Mouse (Mus musculus) right cerebral cortex, postnatal 4 days (tissue): ENCODE results near the gene Kif22.

ENCODE experiments used
- DNase-seq: peaks from one replicate; pipeline ENCODE4 v3.0.0-alpha.2; 2022

Gene Kif22

GRCm38 (mm10) chr7:127030172-127030571 is 12.1 kb downstream of the Kif22 start:
- DNase-seq, result no peak

- DNase-seq, result no peak
Observed at GRCm38 (mm10) chr7:127027885-127028284, 14.4 kb downstream of the Kif22 start.

GRCm38 (mm10) chr7:127026984-127027726 is 15.1 kb downstream of the Kif22 start, which contains the start of gene Maz:
Gene Maz (minus strand): TSS chr7:127027037.
- DNase-seq, result peak; percentile 99

- peak; percentile 92 for DNase-seq
Observed at GRCm38 (mm10) chr7:127026616-127026983, 15.7 kb downstream of the Kif22 start.

DNA sequence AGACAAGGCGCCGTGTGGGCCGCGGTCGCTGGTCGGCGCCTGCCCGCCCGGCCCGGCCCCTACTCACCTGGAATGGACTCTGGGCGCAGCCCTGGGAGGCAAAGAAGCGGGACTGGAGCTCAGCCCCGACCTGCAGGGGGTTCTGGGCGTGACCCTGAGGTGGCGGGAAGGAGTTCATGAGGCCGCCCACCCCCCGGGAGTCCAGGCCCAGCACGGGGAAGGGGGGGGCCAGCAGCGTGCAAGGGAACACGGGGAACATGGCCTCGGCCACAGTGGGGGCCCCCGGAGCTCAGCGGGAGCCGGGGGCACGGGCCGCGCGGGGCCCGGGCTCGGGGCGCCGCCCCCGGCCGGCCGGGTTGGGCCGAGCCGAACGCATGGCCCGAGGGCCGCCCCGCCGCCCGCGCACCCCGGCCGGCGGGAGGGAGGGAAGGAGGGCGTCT is 16.1 kb downstream of the Kif22 start:
- peak; percentile 63 for DNase-seq

- peak; percentile 58 for DNase-seq
Observed at GRCm38 (mm10) chr7:127025556-127026160, 16.6 kb downstream of the Kif22 start.

GRCm38 (mm10) chr7:127024755-127025555 is 17.3 kb downstream of the Kif22 start:
- DNase-seq, result peak; percentile 70

- no peak for DNase-seq
Observed at GRCm38 (mm10) chr7:127023896-127024690, 18.2 kb downstream of the Kif22 start.

DNA sequence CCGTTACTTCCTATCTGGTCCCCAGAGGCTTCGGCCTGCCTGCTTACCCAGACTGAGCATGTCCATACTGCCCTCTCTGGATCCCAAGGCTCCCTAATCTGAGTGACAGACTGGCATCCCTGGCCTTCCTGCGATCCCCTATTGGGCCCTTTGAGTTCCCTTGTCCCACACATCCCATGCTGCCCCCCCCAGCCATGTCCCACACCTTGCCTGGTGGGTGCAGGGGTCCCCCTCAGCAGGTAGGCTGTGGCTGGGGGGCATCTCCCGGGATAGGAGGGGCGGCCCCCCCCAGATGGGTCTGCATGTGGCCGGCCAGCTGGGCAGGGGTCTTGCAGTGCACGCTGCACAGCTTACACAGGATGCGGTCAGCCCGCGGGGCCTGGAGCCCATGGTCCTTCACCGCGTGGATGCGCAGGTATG is 19.0 kb downstream of the Kif22 start:
- no peak for DNase-seq

GRCm38 (mm10) chr7:127022528-127023271 is 19.6 kb downstream of the Kif22 start:
- DNase-seq, result no peak

DNA sequence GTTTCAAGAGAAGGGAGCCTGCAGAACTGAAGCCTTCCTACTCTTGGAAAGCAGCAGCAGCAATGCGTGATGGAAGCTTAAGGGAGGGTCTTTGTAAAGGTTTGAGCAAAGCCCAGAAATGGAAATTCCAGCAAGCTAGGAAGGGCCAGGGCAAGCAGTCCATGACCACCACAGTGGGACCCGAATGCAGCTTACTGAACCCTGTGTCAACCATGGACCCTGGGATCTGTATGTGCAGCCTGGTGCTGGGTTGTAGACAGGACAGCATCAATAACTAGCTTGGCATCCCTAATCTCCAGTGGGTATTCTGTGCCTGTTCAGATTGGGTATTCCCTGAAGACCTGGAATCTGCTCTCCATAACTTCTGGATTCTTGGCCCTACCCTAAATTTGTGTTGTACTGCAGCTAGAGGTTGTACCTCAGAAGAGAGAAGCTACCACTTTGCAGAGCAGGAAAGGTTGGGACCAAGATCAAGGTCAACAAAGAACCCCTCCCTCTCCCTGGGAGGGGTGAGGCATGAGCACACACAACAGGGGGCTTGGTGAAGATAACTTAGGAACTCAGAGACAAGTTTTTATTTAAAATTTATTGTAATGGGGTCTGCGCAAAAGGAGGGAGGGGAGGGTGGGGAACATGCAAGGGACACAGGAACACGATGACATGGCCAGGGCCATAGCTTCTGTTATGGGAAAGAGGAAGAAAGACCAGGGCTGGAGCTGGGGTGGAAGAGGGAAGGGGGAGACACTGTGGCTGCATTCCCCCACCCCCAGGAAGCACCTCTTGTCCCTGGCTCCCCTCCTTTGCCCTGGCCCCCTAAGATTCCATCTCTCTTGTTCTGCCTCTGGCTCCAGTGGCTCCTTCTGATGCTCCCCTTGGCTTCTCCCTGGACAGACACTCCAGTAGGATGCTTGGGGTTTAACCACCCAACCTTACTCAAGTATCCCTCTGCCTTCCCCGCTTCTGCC is 20.4 kb downstream of the Kif22 start:
- DNase-seq, result no peak

- DNase-seq, result peak; percentile 74
Observed at GRCm38 (mm10) chr7:127020901-127021562, 21.2 kb downstream of the Kif22 start, which contains the start of the genes Gm42742 and Prrt2. Gene Gm42742 (minus strand): TSS chr7:127021097. Gene Prrt2 (minus strand): TSS chr7:127021211.

DNA sequence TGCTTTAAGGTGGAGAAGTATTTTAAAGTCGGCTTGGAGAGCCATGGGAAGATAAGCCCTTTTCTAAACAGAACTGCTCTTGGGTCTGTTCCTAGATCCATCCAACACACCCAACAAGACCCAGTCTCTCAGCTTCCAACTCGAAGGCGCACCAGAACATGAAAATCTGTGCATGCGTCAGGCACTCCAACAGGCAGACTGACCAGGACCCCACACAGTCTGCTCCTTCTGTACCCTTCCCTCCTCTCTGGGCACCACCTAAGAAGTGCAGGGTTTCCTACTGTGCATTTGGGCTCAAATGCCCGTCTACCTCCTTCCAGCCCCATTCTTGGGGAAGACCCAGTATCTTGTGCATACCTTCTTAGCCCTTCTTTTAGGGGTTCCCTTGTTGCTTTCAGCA is 21.8 kb downstream of the Kif22 start:
- DNase-seq, result no peak

DNA sequence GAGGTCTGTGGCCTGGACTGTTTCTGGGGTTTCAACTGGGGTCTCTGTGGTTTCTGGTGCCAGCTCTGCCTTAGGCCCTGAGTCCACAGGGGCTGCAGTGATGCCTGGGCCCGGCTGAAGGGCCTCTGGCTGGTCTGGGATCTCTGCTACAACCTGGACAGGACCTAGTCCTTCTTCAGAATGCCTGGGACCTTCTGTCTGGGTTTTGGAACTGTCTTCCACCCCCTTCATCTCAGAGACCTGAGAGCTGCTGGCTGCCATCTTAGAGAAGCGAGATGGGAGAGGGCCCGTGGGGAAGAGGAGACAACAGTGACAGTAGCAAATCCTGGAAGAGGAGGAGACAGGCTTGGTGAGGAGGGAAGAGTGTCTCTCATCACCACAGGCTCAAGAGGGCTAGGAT is 22.2 kb downstream of the Kif22 start:
- DNase-seq, result no peak

GRCm38 (mm10) chr7:127019306-127019960 is 22.8 kb downstream of the Kif22 start:
- no peak for DNase-seq

GRCm38 (mm10) chr7:127018416-127019305 is 23.6 kb downstream of the Kif22 start:
- DNase-seq, result no peak

GRCm38 (mm10) chr7:127017950-127018345 is 24.3 kb downstream of the Kif22 start:
- DNase-seq, result no peak
